Mouse (Mus musculus) limb, embryonic 10.5 days (tissue): ENCODE results near the gene Gadl1. TPM values are rescaled to one million over a fixed set of nuclear protein-coding genes. Genes with fewer than 3 reads are reported as not detected.
A peak's percentile ranks its signal among the peaks of the same experiment; 100 is the strongest.

Source experiments
- DNase-seq: peaks from one replicate; pipeline ENCODE4 v3.0.0-alpha.2; 2017; ENCODE audit warnings: low spot score
- H3K27ac ChIP-seq: fragments of 300-500 bp; sonication (generic); 2 replicates; pipeline ENCODE4 v1.5.1; 2016; ENCODE audit warnings: mild to moderate bottlenecking
- H3K27me3 ChIP-seq: fragments of 300-500 bp; sonication (generic); 2 replicates; pipeline ENCODE4 v1.6.1; 2016; ENCODE audit warnings: low read depth, mild to moderate bottlenecking; ENCODE audit not compliant: poor library complexity, severe bottlenecking
- H3K36me3 ChIP-seq: fragments of 300-500 bp; sonication (generic); 2 replicates; pipeline ENCODE4 v1.6.1; 2016; ENCODE audit warnings: mild to moderate bottlenecking, moderate library complexity
- H3K4me1 ChIP-seq: fragments of 300-500 bp; sonication (generic); 2 replicates; pipeline ENCODE4 v1.6.1; 2016
- H3K4me3 ChIP-seq: fragments of 300-500 bp; sonication (generic); 2 replicates; pipeline ENCODE4 v1.5.1; 2016; ENCODE audit warnings: mild to moderate bottlenecking, moderate library complexity
- H3K9me3 ChIP-seq: fragments of 300-500 bp; sonication (generic); replicated peaks from 2 replicates; pipeline ENCODE4 v1.6.1; 2016; ENCODE audit warnings: mild to moderate bottlenecking
- WGBS: fragments of 180-500 bp; shearing (Covaris S2); methylation state at CpG from one replicate; pipeline ENCODE4 v1.1.7; 2016; 5-methylcytosine and 5-hydroxymethylcytosine counted together
- polyA plus RNA-seq: library from polyadenylated mRNA; unstranded; fragments of >200 nt; fragmentation: Nextera tagmentation; extraction: Ambion mirVana; gene quantifications from 2 replicates; pipeline ENCODE4 v1.2.1, GENCODE M21; 2016

The Gadl1 gene
- polyA plus RNA-seq, 1 experiment from 2014 or later, result 0.31 TPM

- Histone ChIP-seq H3K27ac (no peak overlapping the region), H3K36me3 (no peaks in the 10 kb centered on the region)
- 62% methylated on average over 4 of the region's 4 CpGs for WGBS
Observed at GRCm38 (mm10) chr9:115942486-115942885, 33.2 kb downstream of the Gadl1 start.

GRCm38 (mm10) chr9:115942989-115943388, 33.7 kb downstream of the Gadl1 start:
- peaks cover 13% of the 10 kb centered on the region for H3K4me1 ChIP-seq
- DNase-seq, result no peak
- no peaks in the 10 kb centered on the region for H3K27me3 ChIP-seq
- H3K9me3 ChIP-seq, result no peaks in the 10 kb centered on the region
- H3K27ac ChIP-seq, result peak overlapping the region; percentile 56
- 12% methylated on average over 7 of the region's 7 CpGs for WGBS
- H3K4me3 ChIP-seq, result no peak overlapping the region
- H3K36me3 ChIP-seq, result no peaks in the 10 kb centered on the region

More at GRCm38 (mm10) chr9:115942486-115942885, 33.2 kb downstream of the Gadl1 start:
- Histone ChIP-seq H3K27me3 (no peaks in the 10 kb centered on the region), H3K4me3 (no peak overlapping the region), H3K9me3 (no peaks in the 10 kb centered on the region), H3K4me1 (peaks cover 13% of the 10 kb centered on the region)
- DNase-seq, result no peak

GRCm38 (mm10) chr9:115943577-115944320, 34.5 kb downstream of the Gadl1 start:
- Histone ChIP-seq H3K4me3 (no peak overlapping the region), H3K27me3 (no peaks in the 10 kb centered on the region), H3K36me3 (no peaks in the 10 kb centered on the region), H3K27ac (peak overlapping the region; percentile 56), H3K9me3 (no peaks in the 10 kb centered on the region), H3K4me1 (peaks cover 13% of the 10 kb centered on the region)
- 93% methylated on average over 10 of the region's 10 CpGs for WGBS
- no peak for DNase-seq

GRCm38 (mm10) chr9:115965056-115965455, 55.8 kb downstream of the Gadl1 start:
- Histone ChIP-seq H3K27ac (no peak overlapping the region), H3K9me3 (no peaks in the 10 kb centered on the region), H3K36me3 (no peaks in the 10 kb centered on the region), H3K27me3 (no peaks in the 10 kb centered on the region), H3K4me3 (no peak overlapping the region), H3K4me1 (peaks cover 3% of the 10 kb centered on the region; the same call in 1 of the 2 replicates)
- WGBS, result 92% methylated on average over 7 of the region's 7 CpGs
- DNase-seq, result no peak

DNA sequence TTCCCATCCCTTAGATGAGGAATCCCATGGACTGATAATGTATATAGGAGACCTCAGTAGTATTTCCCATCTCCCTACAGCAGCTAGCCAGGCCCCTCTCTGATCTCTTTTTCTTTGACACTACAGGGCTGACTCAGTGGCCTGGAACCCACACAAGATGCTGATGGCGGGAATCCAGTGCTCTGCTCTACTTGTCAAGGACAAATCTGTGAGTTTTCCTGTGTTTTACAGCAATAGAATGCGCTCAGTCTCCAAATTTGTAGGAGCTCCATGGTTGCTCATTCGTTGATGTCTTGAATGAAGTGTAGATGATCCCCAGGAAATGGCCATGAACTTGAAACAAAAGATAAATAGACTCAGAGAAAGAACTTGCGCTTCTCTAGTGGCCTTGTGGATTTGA, 56.9 kb downstream of the Gadl1 start:
- H3K4me3 ChIP-seq, result no peak overlapping the region
- no peaks in the 10 kb centered on the region for H3K27me3 ChIP-seq
- no peak overlapping the region for H3K27ac ChIP-seq
- WGBS, result 92% methylated on average over 4 of the region's 4 CpGs
- no peaks in the 10 kb centered on the region for H3K36me3 ChIP-seq
- no peaks in the 10 kb centered on the region for H3K9me3 ChIP-seq
- DNase-seq, result no peak
- peaks cover 3% of the 10 kb centered on the region; the same call in 1 of the 2 replicates for H3K4me1 ChIP-seq

GRCm38 (mm10) chr9:115966746-115967145, 57.5 kb downstream of the Gadl1 start:
- Histone ChIP-seq H3K4me1 (peaks cover 3% of the 10 kb centered on the region; the same call in 1 of the 2 replicates), H3K4me3 (no peak overlapping the region), H3K9me3 (no peaks in the 10 kb centered on the region), H3K27ac (no peak overlapping the region), H3K36me3 (no peaks in the 10 kb centered on the region), H3K27me3 (no peaks in the 10 kb centered on the region)
- WGBS, result 86% methylated on average over 5 of the region's 5 CpGs
- no peak for DNase-seq

- 89% methylated on average over 5 of the region's 5 CpGs for WGBS
- Histone ChIP-seq H3K4me3 (no peak overlapping the region), H3K36me3 (no peaks in the 10 kb centered on the region), H3K9me3 (no peaks in the 10 kb centered on the region), H3K27ac (no peak overlapping the region), H3K27me3 (no peaks in the 10 kb centered on the region), H3K4me1 (peaks cover 3% of the 10 kb centered on the region; the same call in 1 of the 2 replicates)
- no peak for DNase-seq
Observed at GRCm38 (mm10) chr9:115967638-115968037, 58.4 kb downstream of the Gadl1 start.

DNA sequence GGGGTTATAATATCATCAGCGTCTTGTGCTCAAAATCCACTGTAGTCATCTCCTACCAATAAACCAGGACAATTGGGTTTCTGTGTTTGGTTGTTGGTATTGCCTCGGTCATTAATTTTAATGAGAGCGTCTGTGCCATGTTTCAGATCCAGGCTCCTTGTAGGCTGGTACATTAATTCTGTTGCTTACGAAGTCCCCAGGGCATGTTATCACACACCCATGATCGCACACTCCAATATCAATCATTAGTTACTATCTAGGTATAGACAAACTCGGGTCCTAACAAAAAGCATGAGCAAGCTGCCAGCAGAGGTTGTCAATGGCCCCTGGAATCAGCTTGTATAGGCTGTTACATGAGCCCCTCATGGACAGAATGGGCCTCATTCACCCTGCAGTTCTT, 67.6 kb downstream of the Gadl1 start:
- DNase-seq, result no peak
- Histone ChIP-seq H3K9me3 (no peaks in the 10 kb centered on the region), H3K36me3 (no peaks in the 10 kb centered on the region), H3K27ac (no peak overlapping the region), H3K4me1 (0 out of 2 replicates have a peak, but pooled peaks cover 5% of the 10 kb centered on the region), H3K4me3 (no peak overlapping the region), H3K27me3 (no peaks in the 10 kb centered on the region)
- WGBS, result 83% methylated on average over 6 of the region's 6 CpGs

- WGBS, result 90% methylated on average over 15 of the region's 15 CpGs
- Histone ChIP-seq H3K27ac (no peak overlapping the region), H3K4me3 (no peak overlapping the region), H3K4me1 (0 out of 2 replicates have a peak, but pooled peaks cover 5% of the 10 kb centered on the region), H3K27me3 (no peaks in the 10 kb centered on the region), H3K36me3 (no peaks in the 10 kb centered on the region), H3K9me3 (no peaks in the 10 kb centered on the region)
- DNase-seq, result no peak
Observed at GRCm38 (mm10) chr9:115977598-115978240, 68.5 kb downstream of the Gadl1 start.

DNA sequence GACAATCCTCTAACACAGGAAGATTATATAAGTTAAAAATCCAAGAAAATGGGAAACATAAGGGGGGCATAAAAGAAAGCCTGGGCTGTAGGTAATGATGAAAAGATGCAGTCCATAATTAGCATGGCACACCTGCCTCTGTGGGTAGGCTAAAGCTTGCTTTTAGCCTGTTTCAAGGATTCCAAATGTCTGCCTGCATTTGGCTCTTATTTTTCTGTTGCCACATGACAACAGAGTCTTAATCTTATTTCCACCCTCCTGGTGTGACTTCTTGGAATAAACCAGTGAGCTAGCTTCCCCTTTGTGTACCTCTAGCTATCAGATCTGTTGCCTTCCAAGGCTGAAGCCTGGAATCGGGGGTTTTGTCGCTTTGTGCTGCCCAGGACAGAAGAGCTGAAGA, 69.2 kb downstream of the Gadl1 start:
- no peak for DNase-seq
- Histone ChIP-seq H3K9me3 (no peaks in the 10 kb centered on the region), H3K27ac (no peak overlapping the region), H3K36me3 (no peaks in the 10 kb centered on the region), H3K27me3 (no peaks in the 10 kb centered on the region), H3K4me3 (no peak overlapping the region), H3K4me1 (0 out of 2 replicates have a peak, but pooled peaks cover 5% of the 10 kb centered on the region)
- WGBS, result 92% methylated on average over 2 of the region's 2 CpGs

GRCm38 (mm10) chr9:115990661-115991060, 81.4 kb downstream of the Gadl1 start:
- no peaks in the 10 kb centered on the region for H3K27me3 ChIP-seq
- no peaks in the 10 kb centered on the region for H3K9me3 ChIP-seq
- no peak overlapping the region for H3K4me3 ChIP-seq
- H3K4me1 ChIP-seq, result no peaks in the 10 kb centered on the region
- no peak for DNase-seq
- no peaks in the 10 kb centered on the region for H3K36me3 ChIP-seq
- WGBS, result 88% methylated on average over 7 of the region's 7 CpGs
- H3K27ac ChIP-seq, result no peak overlapping the region

DNA sequence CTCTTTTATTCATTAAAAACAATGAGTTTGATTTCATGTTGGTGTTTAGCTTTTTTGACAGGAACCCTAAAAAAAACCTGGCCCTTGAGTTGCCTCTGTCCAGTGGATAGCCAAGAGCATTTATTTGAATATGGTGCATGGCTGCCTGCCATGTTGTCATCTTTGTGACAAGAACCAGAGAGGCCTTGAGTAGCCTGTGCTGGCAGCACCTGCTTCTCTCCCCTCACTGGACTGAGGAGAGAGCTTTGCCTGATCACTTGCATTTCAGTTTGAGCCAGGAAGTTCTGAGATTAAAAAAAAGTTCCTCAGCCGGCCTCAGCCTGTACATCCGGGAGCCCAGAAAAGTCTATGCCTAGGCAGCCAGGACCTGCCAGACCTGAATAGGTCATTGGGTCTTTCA, 85.5 kb downstream of the Gadl1 start:
- no peak for DNase-seq
- H3K36me3 ChIP-seq, result no peaks in the 10 kb centered on the region
- H3K27ac ChIP-seq, result no peak overlapping the region
- no peaks in the 10 kb centered on the region for H3K4me1 ChIP-seq
- no peaks in the 10 kb centered on the region for H3K27me3 ChIP-seq
- no peaks in the 10 kb centered on the region for H3K9me3 ChIP-seq
- WGBS, result 86% methylated on average over 2 of the region's 2 CpGs
- no peak overlapping the region for H3K4me3 ChIP-seq

GRCm38 (mm10) chr9:115995856-115996560, 86.8 kb downstream of the Gadl1 start:
- H3K4me3 ChIP-seq, result no peak overlapping the region
- DNase-seq, result no peak
- no peaks in the 10 kb centered on the region for H3K9me3 ChIP-seq
- no peaks in the 10 kb centered on the region for H3K27me3 ChIP-seq
- no peak overlapping the region for H3K27ac ChIP-seq
- H3K36me3 ChIP-seq, result no peaks in the 10 kb centered on the region
- no peaks in the 10 kb centered on the region for H3K4me1 ChIP-seq
- 84% methylated on average over 23 of the region's 23 CpGs for WGBS
